In genomic region chr11:94944295-94944694, GRCm38 (mm10) we compare ENCODE assay signal across 13 mouse cellular contexts. TPM values are rescaled to one million over a fixed set of nuclear protein-coding genes. Genes with fewer than 3 reads are reported as not detected.
DNase-seq lines count a peak whose midpoint lies in the region; ATAC-seq and TF ChIP-seq lines count a peak whose summit lies in the region.
"Had no signal": no experiment of that assay in that cellular context is flagged by ENCODE, and none has a peak within 500 bp of the region (broad histone marks: within the 10 kb centered on the region; RNA-seq: fewer than 3 reads in every experiment).

No protein-coding gene starts in this region.

- WGBS in hindbrain, postnatal 0 days: 25% methylated on average over 8 of the region's 8 CpGs
- WGBS in hindbrain, embryonic 14.5 days: 22% methylated on average over 8 of the region's 8 CpGs
- 54% methylated on average over 8 of the region's 8 CpGs for WGBS in thymus, adult 2 months

- no peak overlapping the region for H3K27ac ChIP-seq in hindbrain, postnatal 0 days
- H3K27ac ChIP-seq in hindbrain, embryonic 14.5 days: no peak overlapping the region
- no peak overlapping the region for H3K27ac ChIP-seq in thymus, adult 2 months (ENCODE audit: control insufficient read depth, insufficient read depth, low read length)
- H3K27ac ChIP-seq: neural tube, embryonic 13.5 days had no signal

- no peaks in the 10 kb centered on the region for H3K36me3 ChIP-seq in hindbrain, postnatal 0 days (ENCODE audit: insufficient read depth, low read length)
- H3K36me3 ChIP-seq in hindbrain, embryonic 14.5 days (replicated peaks; ENCODE audit: control insufficient read depth, insufficient read depth): no peaks in the 10 kb centered on the region
- no peaks in the 10 kb centered on the region for H3K36me3 ChIP-seq in thymus, adult 2 months (ENCODE audit: control insufficient read depth, insufficient read depth, low read length)
- H3K36me3 ChIP-seq: neural tube, embryonic 13.5 days had no signal

- peak; percentile 15; the same call in 1 of the 2 replicates for TF ChIP-seq CTCF in hindbrain, postnatal 0 days (IDR thresholded peaks at IDR 0.05; ENCODE audit: low read depth)
- TF ChIP-seq CTCF in thymus, adult 2 months (IDR thresholded peaks at IDR 0.05; ENCODE audit: borderline replicate concordance, control insufficient read depth, extremely low read depth, insufficient read depth, low read length, poor library complexity): no peak

- no peak overlapping the region for H3K4me2 ChIP-seq in hindbrain, postnatal 0 days (ENCODE audit: low read depth, low read length)
- H3K4me2 ChIP-seq in hindbrain, embryonic 14.5 days (replicated peaks): no peak overlapping the region
- H3K4me2 ChIP-seq: neural tube, embryonic 13.5 days had no signal

- no peak for ATAC-seq in hindbrain, postnatal 0 days
- ATAC-seq in hindbrain, embryonic 14.5 days (ENCODE audit: low FRiP score): no peak

- H3K9ac ChIP-seq in hindbrain, postnatal 0 days (replicated peaks; ENCODE audit: low read length): no peak overlapping the region
- no peak overlapping the region for H3K9ac ChIP-seq in hindbrain, embryonic 14.5 days
- H3K9ac ChIP-seq: neural tube, embryonic 13.5 days had no signal

- H3K4me3 ChIP-seq in hindbrain, postnatal 0 days (ENCODE audit: low read length): no peak overlapping the region
- H3K4me3 ChIP-seq in hindbrain, embryonic 14.5 days (replicated peaks; ENCODE audit: low read length): no peak overlapping the region
- H3K4me3 ChIP-seq in thymus, adult 2 months (ENCODE audit: control insufficient read depth, insufficient read depth, low read length): no peak overlapping the region
- H3K4me3 ChIP-seq: megakaryocyte, embryonic 14.5 days; neural tube, embryonic 13.5 days had no signal

- H3K9me3 ChIP-seq in hindbrain, postnatal 0 days (ENCODE audit: low read length): no peaks in the 10 kb centered on the region
- no peaks in the 10 kb centered on the region for H3K9me3 ChIP-seq in hindbrain, embryonic 14.5 days (ENCODE audit: control insufficient read depth, low read length)
- H3K9me3 ChIP-seq: megakaryocyte, embryonic 14.5 days; neural tube, embryonic 13.5 days had no signal

- TF ChIP-seq POLR2A in thymus, adult 2 months (IDR thresholded peaks at IDR 0.05; ENCODE audit: control insufficient read depth, extremely low read depth, insufficient read depth, low read length, poor library complexity): no peak

- no peaks in the 10 kb centered on the region for H3K27me3 ChIP-seq in hindbrain, postnatal 0 days (ENCODE audit: insufficient read depth, low read length)
- 0 out of 2 replicates have a peak, but pooled peaks cover 2% of the 10 kb centered on the region for H3K27me3 ChIP-seq in hindbrain, embryonic 14.5 days (ENCODE audit: control insufficient read depth, insufficient read depth, low read length)
- H3K27me3 ChIP-seq in thymus, adult 2 months (ENCODE audit: control insufficient read depth, insufficient read depth, low read length): no peaks in the 10 kb centered on the region; the same call in 1 of the 2 replicates

- no peaks in the 10 kb centered on the region for H3K4me1 ChIP-seq in hindbrain, postnatal 0 days (ENCODE audit: insufficient read depth, low read length)
- no peaks in the 10 kb centered on the region for H3K4me1 ChIP-seq in hindbrain, embryonic 14.5 days (replicated peaks; ENCODE audit: control insufficient read depth, insufficient read depth, low read length)
- no peaks in the 10 kb centered on the region; the same call in 1 of the 2 replicates for H3K4me1 ChIP-seq in thymus, adult 2 months (replicated peaks; ENCODE audit: control insufficient read depth, insufficient read depth, low read length)
- H3K4me1 ChIP-seq: neural tube, embryonic 13.5 days had no signal

- no peak for DNase-seq in hindbrain, postnatal 0 days (ENCODE audit: low spot score)
- no peak for DNase-seq in hindbrain, embryonic 14.5 days (ENCODE audit: low spot score)
- DNase-seq in thymus, adult 2 months: peak; percentile 26
- DNase-seq in thymus, adult 18-20 months: no peak
- peak; percentile 14 to 20 for DNase-seq in kidney, postnatal 25 days
- no peak for DNase-seq in retina, embryonic 14.5 days (ENCODE audit: low spot score)
- no peak for DNase-seq in gastrocnemius, adult 18-20 months (ENCODE audit: low spot score)
- DNase-seq: gastrocnemius, postnatal 10 days; right cerebral cortex, postnatal 4 days had no signal

RNA-seq across cellular contexts. Expression of gene Col1a1, which starts 8.3 kb away (rescaled TPM):
- 48.3 and 53.0 TPM in 2 replicates for total RNA-seq in hindbrain, postnatal 0 days (2014; rRNA removed)
- polyA plus RNA-seq in hindbrain, postnatal 0 days (2015; fragmentation: Nextera tagmentation; extraction: Ambion mirVana): 56.5 and 73.3 TPM in 2 replicates
- polyA plus RNA-seq in hindbrain, embryonic 14.5 days (2014; fragmentation: Nextera tagmentation; extraction: Ambion mirVana): 125 and 157 TPM in 2 replicates
- 11.9 and 18.7 TPM in 2 replicates for polyA plus RNA-seq in thymus, adult 2 months (2012; rRNA removed)
- 10 to 100 TPM; 64.6 to 65.0 TPM for total RNA-seq in gastrocnemius, adult 18-20 months (2021)

RNA-seq across cellular contexts. Expression of gene Hils1, which starts 23.1 kb away (rescaled TPM):
- not detected in 2 replicates for total RNA-seq in hindbrain, postnatal 0 days (2014; rRNA removed)
- polyA plus RNA-seq in hindbrain, postnatal 0 days (2015; fragmentation: Nextera tagmentation; extraction: Ambion mirVana): not detected in 2 replicates
- not detected in 2 replicates for polyA plus RNA-seq in hindbrain, embryonic 14.5 days (2014; fragmentation: Nextera tagmentation; extraction: Ambion mirVana)
- polyA plus RNA-seq in thymus, adult 2 months (2012; rRNA removed): 0.12 TPM in 1 of 2 replicates, not detected in the other
- total RNA-seq in gastrocnemius, adult 18-20 months (2021): not detected
- total RNA-seq: gastrocnemius, postnatal 10 days; left cerebral cortex, postnatal 10 days had no signal
- polyA plus RNA-seq: embryonic facial prominence, embryonic 11.5 days; neural tube, embryonic 13.5 days had no signal

RNA-seq across cellular contexts. Expression of gene Sgca, which starts 31.8 kb away (rescaled TPM):
- 0.36 and 0.52 TPM in 2 replicates for total RNA-seq in hindbrain, postnatal 0 days (2014; rRNA removed)
- polyA plus RNA-seq in hindbrain, postnatal 0 days (2015; fragmentation: Nextera tagmentation; extraction: Ambion mirVana): 0.26 and 0.28 TPM in 2 replicates
- 0.17 TPM in 1 of 2 replicates, not detected in the other for polyA plus RNA-seq in hindbrain, embryonic 14.5 days (2014; fragmentation: Nextera tagmentation; extraction: Ambion mirVana)
- 6.3 and 59.1 TPM in 2 replicates for polyA plus RNA-seq in thymus, adult 2 months (2012; rRNA removed)
- total RNA-seq in gastrocnemius, adult 18-20 months (2021): 100 to 1,000 TPM; 283 to 304 TPM
- polyA plus RNA-seq: neural tube, embryonic 13.5 days had no signal

RNA-seq across cellular contexts. Expression of gene Ppp1r9b, which starts 46.5 kb away (rescaled TPM):
- total RNA-seq in hindbrain, postnatal 0 days (2014; rRNA removed): 170 and 190 TPM in 2 replicates
- 18.8 and 19.4 TPM in 2 replicates for polyA plus RNA-seq in hindbrain, postnatal 0 days (2015; fragmentation: Nextera tagmentation; extraction: Ambion mirVana)
- polyA plus RNA-seq in hindbrain, embryonic 14.5 days (2014; fragmentation: Nextera tagmentation; extraction: Ambion mirVana): 27.1 and 27.5 TPM in 2 replicates
- polyA plus RNA-seq in thymus, adult 2 months (2012; rRNA removed): 112 and 127 TPM in 2 replicates
- total RNA-seq in gastrocnemius, adult 18-20 months (2021): 10 to 100 TPM; 16.1 to 24.5 TPM

Comparison
In these comparisons a context has a peak if more than half of its experiments do, and no peak if none do; other contexts are left out.
1. DNase-seq: peak in thymus, adult 2 months (single experiment) and kidney, postnatal 25 days (2 of 2); none in hindbrain, postnatal 0 days (single experiment), hindbrain, embryonic 14.5 days (single experiment), thymus, adult 18-20 months (0 of 2), retina, embryonic 14.5 days (single experiment) and gastrocnemius, adult 18-20 months (single experiment).